Mouse (Mus musculus) macrophage (primary cell): Measurements from ENCODE around the gene Sgpl1. TPM values are rescaled to one million over a fixed set of nuclear protein-coding genes. Genes with fewer than 3 reads are reported as not detected.

Source experiments
- H3K27ac ChIP-seq: fragments of 350-480 bp; formaldehyde crosslinking; 2 replicates; pipeline ENCODE4 v1.9.0; 2021
- H3K36me3 ChIP-seq: fragments of 350-480 bp; formaldehyde crosslinking; 2 replicates; pipeline ENCODE4 v1.9.0; 2021; ENCODE audit errors: inconsistent target
- H3K4me3 ChIP-seq: fragments of 350-480 bp; formaldehyde crosslinking; 2 replicates; pipeline ENCODE4 v1.9.0; 2021; ENCODE audit errors: inconsistent target
- H3K79me2 ChIP-seq: fragments of 350-480 bp; formaldehyde crosslinking; 2 replicates; pipeline ENCODE4 v1.9.0; 2021; ENCODE audit errors: inconsistent target
- WGBS: methylation state at CpG from one replicate; pipeline ENCODE4 v1.1.7; 2026; ENCODE audit warnings: inconsistent platforms; ENCODE audit not compliant: missing documents; 5-methylcytosine and 5-hydroxymethylcytosine counted together
- polyA plus RNA-seq: library from polyadenylated mRNA; stranded (reverse); fragments of 250-400 nt; gene quantifications from 3 replicates; pipeline ENCODE4 v1.2.4, GENCODE M21; 2018; ENCODE audit warnings: inconsistent platforms

Gene Sgpl1
- polyA plus RNA-seq, 1 experiment from 2014 or later, result 300 TPM

GRCm38 (mm10) chr10:61085364-61085763 lies 62.1 kb downstream of the Sgpl1 start:
- Histone ChIP-seq H3K4me3 (no peak overlapping the region), H3K79me2 (no peaks in the 10 kb centered on the region), H3K36me3 (no peaks in the 10 kb centered on the region), H3K27ac (no peak overlapping the region)
- 100% methylated on average over 2 of the region's 2 CpGs for WGBS

DNA sequence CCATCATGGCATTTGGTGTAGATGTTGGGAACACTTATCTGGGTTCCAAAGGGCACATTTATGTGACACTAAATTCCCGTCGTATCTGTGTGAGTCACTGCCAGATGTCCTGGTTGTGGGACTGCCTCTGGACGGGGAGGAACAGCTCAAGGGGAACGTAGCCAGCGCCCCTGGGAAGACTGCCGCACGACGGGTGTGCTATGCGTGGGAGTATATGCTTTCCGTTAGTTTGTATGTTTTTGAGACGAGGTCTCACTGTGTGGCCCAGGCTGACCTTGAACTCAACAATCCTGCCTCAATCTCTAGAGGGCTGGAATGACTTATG lies 66.6 kb downstream of the Sgpl1 start:
- 90% methylated on average over 11 of the region's 11 CpGs for WGBS
- Histone ChIP-seq H3K79me2 (no peaks in the 10 kb centered on the region), H3K27ac (no peak overlapping the region), H3K4me3 (no peak overlapping the region), H3K36me3 (no peaks in the 10 kb centered on the region)

DNA sequence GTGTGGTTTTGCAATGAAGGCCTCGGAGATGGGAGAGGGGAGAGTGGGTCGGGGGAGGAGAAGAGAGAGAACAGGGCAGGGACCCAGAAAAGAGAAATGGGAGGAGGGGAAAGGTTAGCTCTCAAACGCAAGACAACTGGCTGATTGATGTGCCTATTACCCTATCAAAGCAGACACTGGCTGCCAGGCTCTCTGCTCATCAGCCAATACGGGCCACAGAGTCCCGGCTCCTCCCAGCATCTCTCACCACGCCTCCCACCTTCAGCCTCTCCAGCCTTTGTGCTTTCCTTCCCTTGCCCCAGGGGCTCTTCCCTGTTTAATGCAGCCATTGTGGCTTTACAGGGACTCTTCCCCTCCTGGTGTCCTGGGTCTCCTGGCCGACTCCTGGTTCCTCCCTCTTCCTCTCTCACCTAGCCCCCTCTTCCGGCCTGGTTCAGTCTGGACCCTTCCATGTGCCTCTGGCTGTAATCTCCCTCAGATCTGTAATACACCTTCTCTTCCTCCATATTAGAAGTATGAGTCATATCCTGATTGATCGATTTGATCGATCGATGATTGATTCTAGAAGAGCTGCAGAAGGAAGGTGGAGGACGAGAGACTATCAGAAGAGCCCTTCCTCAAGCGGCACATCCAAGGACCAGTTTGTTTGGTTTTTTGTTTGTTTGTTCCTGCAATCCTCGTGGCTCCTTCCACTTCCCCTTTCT lies 67.1 kb downstream of the Sgpl1 start:
- Histone ChIP-seq H3K79me2 (no peaks in the 10 kb centered on the region), H3K4me3 (no peak overlapping the region), H3K36me3 (no peaks in the 10 kb centered on the region), H3K27ac (no peak overlapping the region)
- 52% methylated on average over 14 of the region's 14 CpGs for WGBS

DNA sequence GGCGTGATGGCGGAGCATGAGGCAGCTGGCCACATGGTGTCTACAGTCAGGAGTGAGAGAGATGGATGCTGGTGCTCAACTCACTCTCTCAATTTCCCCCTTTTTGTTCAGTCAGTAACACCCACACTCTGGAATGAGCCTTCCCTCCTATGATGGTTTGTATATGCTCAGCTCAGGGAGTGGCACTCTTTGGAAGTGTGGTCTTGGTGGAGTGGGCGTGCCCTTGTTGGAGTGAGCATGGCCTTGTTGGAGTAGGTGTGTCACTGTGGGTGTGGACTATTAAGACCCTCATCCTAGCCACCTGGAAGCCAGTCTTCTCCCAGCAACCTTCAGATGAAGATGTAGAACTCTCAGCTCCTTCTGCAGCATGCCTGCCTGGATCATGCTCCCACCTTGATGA lies 71.9 kb downstream of the Sgpl1 start:
- no peak overlapping the region for H3K4me3 ChIP-seq
- no peaks in the 10 kb centered on the region for H3K79me2 ChIP-seq
- WGBS, result 85% methylated on average over 3 of the region's 3 CpGs

GRCm38 (mm10) chr10:61074643-61075042 lies 72.9 kb downstream of the Sgpl1 start:
- 44% methylated on average over 1 of the region's 1 CpGs for WGBS
- Histone ChIP-seq H3K27ac (no peak overlapping the region), H3K36me3 (no peaks in the 10 kb centered on the region), H3K79me2 (no peaks in the 10 kb centered on the region), H3K4me3 (no peak overlapping the region)

More for the DNA sequence above, 71.9 kb downstream of the Sgpl1 start:
- Histone ChIP-seq H3K27ac (no peak overlapping the region), H3K36me3 (no peaks in the 10 kb centered on the region)

DNA sequence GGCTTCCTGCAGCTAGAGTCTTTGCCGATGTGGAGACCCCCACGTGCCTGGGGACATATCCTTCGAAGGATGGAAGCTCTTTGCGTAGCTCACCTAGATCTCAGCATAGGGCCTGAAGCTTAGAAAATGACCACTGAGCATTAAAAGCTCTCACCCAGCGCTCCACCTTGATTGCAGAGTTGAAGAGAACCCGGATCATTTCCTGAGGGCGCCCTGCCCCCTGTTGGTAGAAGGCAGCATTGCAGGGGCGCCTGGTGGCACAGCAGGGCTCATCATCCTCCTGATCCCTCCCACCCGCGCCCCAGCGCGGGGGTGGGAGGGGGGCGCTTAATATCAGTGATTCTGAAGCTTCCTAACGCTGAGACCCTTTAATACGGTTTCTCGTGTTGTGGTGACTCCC lies 75.2 kb downstream of the Sgpl1 start:
- Histone ChIP-seq H3K79me2 (no peaks in the 10 kb centered on the region), H3K4me3 (no peak overlapping the region), H3K27ac (no peak overlapping the region), H3K36me3 (no peaks in the 10 kb centered on the region)
- WGBS, result 8% methylated on average over 16 of the region's 16 CpGs

- Histone ChIP-seq H3K4me3 (no peak overlapping the region), H3K36me3 (no peaks in the 10 kb centered on the region)
Measured at GRCm38 (mm10) chr10:61069248-61069647, 78.3 kb downstream of the Sgpl1 start.

DNA sequence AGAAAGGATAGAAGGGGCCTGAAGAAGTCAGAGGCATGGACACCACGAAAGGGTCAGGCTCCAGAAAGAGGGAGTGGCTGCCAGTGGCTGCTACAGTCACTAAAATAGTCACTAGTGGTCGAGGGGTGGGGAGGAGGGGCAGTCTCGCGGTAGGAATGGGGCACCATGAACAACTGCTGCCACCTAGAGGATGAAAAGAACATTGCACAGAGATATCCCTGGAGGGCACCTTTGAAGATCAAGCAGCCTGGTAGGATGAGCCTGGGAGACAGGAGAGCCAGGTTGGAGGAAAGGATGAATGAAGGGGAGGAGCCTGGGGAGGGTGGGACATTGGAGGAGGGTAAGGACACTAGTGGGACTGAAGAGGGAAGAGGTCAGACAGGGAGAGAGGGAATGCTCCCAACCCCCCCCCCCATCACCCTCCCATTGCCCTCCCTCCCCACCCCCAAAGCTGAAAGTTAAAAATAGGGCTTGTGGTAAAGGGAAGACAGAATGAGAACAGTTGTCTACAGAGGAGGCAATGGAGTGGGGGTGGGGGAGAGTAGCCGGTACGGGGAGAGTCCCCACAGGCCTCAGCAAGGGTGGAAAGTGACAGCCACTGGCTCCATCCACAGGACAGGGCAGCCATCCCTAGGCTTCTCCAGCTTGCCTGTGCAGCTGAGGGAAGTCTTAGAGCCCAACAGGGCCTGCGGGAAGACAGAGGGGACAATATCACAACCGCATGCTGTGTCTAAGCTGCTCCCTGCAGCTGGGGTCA lies 78.9 kb downstream of the Sgpl1 start:
- Histone ChIP-seq H3K4me3 (no peak overlapping the region), H3K79me2 (no peaks in the 10 kb centered on the region), H3K36me3 (no peaks in the 10 kb centered on the region), H3K27ac (no peak overlapping the region)
- 15% methylated on average over 8 of the region's 8 CpGs for WGBS

More at GRCm38 (mm10) chr10:61069248-61069647, 78.3 kb downstream of the Sgpl1 start:
- H3K79me2 ChIP-seq, result no peaks in the 10 kb centered on the region
- WGBS, result 41% methylated on average over 11 of the region's 13 CpGs
- H3K27ac ChIP-seq, result no peak overlapping the region

GRCm38 (mm10) chr10:61065287-61066005 lies 82.1 kb downstream of the Sgpl1 start:
- no peaks in the 10 kb centered on the region for H3K36me3 ChIP-seq
- H3K4me3 ChIP-seq, result no peak overlapping the region
- WGBS, result 80% methylated on average over 13 of the region's 13 CpGs
- H3K79me2 ChIP-seq, result no peaks in the 10 kb centered on the region
- H3K27ac ChIP-seq, result no peak overlapping the region

DNA sequence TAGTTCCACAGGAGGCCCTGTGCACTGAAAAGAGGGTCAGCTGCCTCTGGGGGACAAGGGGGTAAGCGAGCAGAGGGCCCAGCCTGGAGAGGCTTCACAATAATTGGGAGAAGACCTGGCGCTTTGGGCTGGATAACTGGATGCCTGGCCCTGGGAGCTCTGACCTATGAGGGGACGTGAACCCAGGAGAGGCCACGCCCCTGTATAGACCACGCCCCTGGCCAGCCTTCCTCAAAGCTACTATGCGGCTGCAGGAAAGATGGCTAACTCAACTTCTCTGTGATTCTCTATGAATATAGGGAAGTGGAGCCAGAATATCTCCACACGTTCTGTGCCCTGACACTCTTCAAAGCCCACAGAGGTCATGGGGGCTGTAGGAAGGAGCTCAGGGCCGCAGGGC lies 82.9 kb downstream of the Sgpl1 start:
- no peak overlapping the region for H3K27ac ChIP-seq
- 31% methylated on average over 8 of the region's 8 CpGs for WGBS
- H3K36me3 ChIP-seq, result no peaks in the 10 kb centered on the region
- H3K79me2 ChIP-seq, result no peaks in the 10 kb centered on the region
- no peak overlapping the region for H3K4me3 ChIP-seq

DNA sequence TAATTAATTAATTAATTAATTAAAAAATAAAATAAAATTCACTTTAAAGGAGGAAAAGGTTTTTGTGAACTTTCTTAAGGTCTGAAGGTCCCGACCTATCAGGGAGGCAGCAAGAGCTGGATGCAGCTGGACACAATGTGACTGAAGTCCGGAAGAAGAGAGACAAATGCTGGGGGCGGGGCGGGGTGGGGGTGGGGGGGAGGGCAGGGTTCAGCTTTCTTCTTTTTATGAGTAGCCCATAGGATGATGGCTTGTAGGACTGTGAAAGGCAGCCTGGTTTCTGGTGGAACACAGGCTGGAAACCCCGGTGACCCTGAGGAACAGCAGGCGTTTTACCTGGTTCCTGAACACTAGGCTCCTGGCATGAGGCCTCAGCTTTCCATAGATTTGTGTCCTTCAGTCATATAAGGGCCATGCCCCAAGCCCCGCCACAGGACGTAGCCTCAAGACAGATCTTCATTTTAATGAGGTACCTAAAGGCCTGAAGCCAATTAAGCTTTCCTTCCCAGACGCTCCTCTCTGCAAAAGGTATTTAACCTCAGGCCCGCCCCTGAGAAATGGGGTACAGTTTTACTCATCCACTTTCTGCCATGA lies 84.1 kb downstream of the Sgpl1 start:
- 98% methylated on average over 6 of the region's 10 CpGs for WGBS
- H3K79me2 ChIP-seq, result no peaks in the 10 kb centered on the region
- H3K27ac ChIP-seq, result no peak overlapping the region
- H3K4me3 ChIP-seq, result no peak overlapping the region
- H3K36me3 ChIP-seq, result no peaks in the 10 kb centered on the region

DNA sequence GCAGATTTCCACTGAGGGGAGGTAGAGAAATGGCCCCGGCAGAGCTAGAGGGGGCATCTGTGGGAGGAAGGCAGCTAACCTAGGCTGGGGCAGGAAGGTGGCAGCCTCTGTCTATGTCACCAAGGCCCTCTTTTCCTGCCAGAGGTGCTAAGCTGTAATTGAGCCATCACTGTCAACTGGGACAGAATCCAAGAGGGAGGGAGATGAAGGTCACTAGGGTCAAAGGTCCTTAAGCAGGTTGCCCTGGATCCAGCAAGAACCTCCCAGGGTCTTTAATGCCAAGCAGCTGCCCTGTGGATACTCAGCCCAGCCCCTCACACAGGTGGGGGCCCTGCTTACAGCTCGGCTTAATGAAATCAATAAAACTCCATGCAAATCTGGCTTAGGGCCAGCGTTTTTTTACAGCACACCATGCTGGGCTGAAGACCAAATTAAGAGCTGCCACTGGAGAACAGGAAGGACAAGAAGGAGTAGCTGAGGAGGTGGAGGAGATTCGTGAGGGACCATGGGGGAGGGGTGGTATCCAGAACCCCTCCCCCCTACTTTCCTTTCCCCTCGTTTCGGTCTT lies 87.9 kb downstream of the Sgpl1 start:
- Histone ChIP-seq H3K79me2 (no peaks in the 10 kb centered on the region), H3K4me3 (no peak overlapping the region), H3K36me3 (no peaks in the 10 kb centered on the region), H3K27ac (no peak overlapping the region)
- WGBS, result 65% methylated on average over 6 of the region's 6 CpGs

DNA sequence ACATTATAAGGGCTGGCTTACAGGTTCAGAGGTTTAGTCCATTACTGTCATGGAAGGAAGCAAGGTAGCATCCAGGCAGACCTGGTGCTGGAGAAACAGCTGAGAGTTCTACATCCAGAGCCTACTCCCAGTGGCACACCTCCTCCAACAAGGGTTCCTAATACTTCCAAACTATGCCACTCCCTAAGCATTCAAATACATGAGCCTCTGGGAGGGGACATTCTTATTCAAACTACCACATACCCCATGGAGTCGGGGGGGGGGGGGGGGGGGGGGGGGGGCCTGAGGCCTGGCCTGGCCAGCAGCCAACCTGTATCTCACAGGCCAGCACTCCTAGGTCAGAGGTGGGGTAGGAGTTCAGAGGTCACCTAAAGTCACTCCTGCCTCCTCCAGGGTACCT lies 88.4 kb downstream of the Sgpl1 start:
- WGBS, result no CpG with 5 or more reads among the region's 1 CpGs
- no peak overlapping the region for H3K27ac ChIP-seq
- no peak overlapping the region for H3K4me3 ChIP-seq
- H3K36me3 ChIP-seq, result no peaks in the 10 kb centered on the region
- no peaks in the 10 kb centered on the region for H3K79me2 ChIP-seq

DNA sequence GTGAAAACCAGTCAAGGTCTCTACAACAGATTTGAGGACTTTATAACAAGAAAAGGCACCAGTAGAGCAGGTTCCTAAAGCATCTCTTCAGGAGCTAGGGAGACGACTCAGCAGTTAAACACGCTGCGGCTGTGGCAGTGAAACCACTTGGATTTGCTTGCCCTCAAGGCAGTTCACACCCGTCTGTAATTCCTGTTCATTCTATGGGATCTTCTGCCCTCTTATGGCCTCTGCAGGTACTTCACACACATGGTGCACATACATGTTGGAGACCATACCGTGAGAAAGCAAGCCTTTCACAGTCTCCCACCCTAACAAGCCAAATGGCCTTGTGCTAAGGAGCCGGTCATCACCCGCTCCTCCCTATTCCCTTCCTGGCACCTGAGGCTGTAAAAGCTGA lies 90.8 kb downstream of the Sgpl1 start:
- H3K36me3 ChIP-seq, result no peaks in the 10 kb centered on the region
- H3K79me2 ChIP-seq, result no peaks in the 10 kb centered on the region
- H3K27ac ChIP-seq, result no peak overlapping the region
- H3K4me3 ChIP-seq, result no peak overlapping the region
- WGBS, result 95% methylated on average over 7 of the region's 7 CpGs
